Mouse (Mus musculus): ENCODE measurements around the gene Daw1.

Daw1 gene

GRCm38 (mm10) chr1:83209981-83210380 lies 50.4 kb downstream of the Daw1 start:
- no peak for DNase-seq (ENCODE audit: low spot score)

DNA sequence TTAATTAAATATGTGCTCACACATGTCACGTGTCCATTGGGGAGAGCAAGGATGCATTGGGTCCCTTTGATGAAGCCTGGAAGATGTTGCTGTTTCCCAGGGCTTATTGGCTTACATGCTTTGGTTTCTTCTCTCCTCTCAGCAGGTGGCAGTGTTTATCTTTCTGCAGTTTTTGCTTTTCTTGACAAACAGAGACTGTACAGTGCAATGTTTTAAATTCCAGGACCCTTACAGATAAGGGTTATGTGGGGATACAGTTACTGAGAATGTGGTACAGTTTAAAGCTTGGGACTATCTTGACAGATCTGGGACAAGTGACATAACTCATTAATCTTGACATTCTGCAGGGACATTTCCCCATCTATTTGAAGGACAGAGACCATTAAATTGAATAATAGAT lies 58.7 kb downstream of the Daw1 start:
- DNase-seq (ENCODE audit: low spot score): no peak

DNA sequence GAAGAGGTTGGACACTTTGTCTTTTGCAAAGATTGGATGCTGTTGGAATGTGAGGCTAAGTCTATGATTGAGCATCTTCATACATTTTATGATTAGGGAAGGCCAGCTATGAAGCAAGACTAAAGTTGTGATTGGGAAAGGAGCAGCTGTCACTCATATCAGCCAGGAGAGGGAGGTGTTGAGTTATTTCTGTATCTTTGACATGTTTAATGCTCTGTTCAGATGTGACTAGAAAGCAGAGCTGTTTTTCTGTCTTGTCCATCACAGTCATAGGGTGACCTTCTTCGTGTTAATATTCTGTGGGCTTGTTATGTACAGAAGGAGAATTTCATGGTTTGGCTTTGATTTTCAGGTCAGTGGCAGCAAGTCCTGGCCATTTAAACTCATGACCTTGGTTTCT lies 63.5 kb downstream of the Daw1 start:
- no peak for DNase-seq (ENCODE audit: low spot score)

- no peak for DNase-seq (ENCODE audit: low spot score)
Observed at GRCm38 (mm10) chr1:83224423-83224960, 64.9 kb downstream of the Daw1 start.

GRCm38 (mm10) chr1:83227946-83228345 lies 68.4 kb downstream of the Daw1 start:
- no peak for DNase-seq (ENCODE audit: low spot score)

DNA sequence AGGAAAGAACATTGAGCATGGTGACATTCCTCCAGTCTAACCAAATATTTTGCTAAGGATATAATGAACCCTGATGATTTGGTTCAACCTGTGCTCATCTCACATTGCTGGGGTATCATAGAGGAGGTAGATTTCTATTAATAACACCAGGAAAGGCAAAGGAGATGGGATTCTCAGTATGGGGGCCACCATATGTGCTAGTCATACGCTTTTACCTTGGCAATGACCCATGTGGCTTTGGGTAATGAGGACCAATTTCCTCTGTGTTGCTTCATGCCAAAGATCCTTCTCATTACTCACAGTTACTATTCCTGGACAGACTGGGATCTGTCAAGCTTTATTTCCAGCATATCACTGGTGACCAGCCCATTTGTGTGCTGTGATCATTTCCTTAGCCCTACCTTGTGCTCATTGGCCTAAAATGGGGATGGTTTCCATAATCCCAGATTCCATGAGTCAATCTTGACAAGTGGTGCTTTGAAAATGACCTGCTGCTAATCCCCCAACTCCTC lies 88.7 kb downstream of the Daw1 start:
- DNase-seq (ENCODE audit: low spot score): no peak

DNA sequence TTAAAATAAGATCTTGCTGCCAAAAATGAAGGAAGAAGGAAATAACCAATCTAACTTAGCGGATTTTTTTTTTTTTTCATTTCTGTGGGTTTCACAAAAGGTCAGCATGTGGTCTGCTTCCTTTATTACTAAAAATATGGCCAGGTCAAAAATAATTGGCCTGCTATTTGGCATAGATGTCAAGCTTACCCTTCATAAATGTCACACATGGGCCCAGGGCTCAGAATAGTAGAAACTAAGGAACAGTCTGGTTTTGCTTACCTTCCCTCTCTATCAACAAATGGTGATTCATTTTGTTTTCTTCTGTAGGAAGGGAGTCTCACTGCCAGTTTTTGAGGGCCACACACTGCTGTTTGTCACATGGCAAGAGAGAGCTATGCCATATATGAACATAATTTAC lies 92.2 kb downstream of the Daw1 start:
- DNase-seq (ENCODE audit: low spot score): no peak

Data from c-Kit-positive CD71-positive TER-119-positive erythroid progenitor cells, embryonic 14.5 days (primary cell).